In the genomic region with DNA sequence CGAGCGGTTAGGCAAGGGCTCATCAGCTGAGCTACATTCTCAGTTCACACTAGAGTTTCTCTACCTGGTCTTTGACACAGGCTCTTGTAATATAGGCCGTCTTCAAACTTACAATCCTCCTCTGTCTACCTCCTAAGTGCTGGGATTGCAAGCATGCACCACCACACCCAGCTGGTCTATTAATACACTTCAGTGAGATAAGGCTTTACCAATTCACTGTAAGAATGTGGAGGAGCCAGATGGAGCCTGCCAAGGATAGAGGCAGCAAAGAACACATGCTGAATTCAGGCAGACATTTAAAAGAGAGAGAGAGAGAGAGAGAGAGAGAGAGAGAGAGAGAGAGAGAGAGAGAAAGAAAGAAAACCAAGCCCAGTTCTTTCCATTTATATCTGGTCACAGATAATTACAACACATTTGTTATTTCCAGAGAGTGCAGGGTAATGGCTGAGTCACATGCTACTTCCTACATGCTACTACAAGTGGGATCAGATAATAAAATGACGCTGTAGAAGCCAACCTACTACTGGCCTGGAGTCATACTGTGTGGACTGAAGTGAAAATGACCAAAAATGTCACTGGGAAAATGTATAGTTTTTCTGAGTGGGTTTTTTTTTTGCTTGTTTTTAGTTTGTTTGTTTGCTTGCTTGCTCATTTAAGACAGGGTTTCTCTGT, we compare ENCODE assay signal across 12 mouse cellular contexts. TPM values are rescaled to one million over a fixed set of nuclear protein-coding genes. Genes with fewer than 3 reads are reported as not detected.
DNase-seq lines count a peak whose midpoint lies in the region; ATAC-seq and TF ChIP-seq lines count a peak whose summit lies in the region.
"Had no signal": no experiment of that assay in that cellular context is flagged by ENCODE, and none has a peak within 500 bp of the region (broad histone marks: within the 10 kb centered on the region; RNA-seq: fewer than 3 reads in every experiment).

No protein-coding gene starts in this region.

- 54% methylated on average over 4 of the region's 4 CpGs for WGBS in intestine, postnatal 0 days

- no peak overlapping the region for H3K4me3 ChIP-seq in MEL (ENCODE audit: control insufficient read depth in 1 of 2, insufficient read depth in 1 of 2, low read depth in 2 of 2, low read length in 2 of 2)
- no peak overlapping the region for H3K4me3 ChIP-seq in intestine, postnatal 0 days (ENCODE audit: low read depth, low read length)
- H3K4me3 ChIP-seq: erythroblast, embryonic 14.5 days; hindbrain, embryonic 12.5 days; liver, embryonic 13.5 days had no signal

- peak; percentile 73 for ATAC-seq in intestine, postnatal 0 days
- ATAC-seq in erythroblast, adult 5-6 weeks (replicated peaks; ENCODE audit: low FRiP score, poor library complexity, severe bottlenecking): no peak

- no peak for TF ChIP-seq CTCF in MEL (IDR thresholded peaks at IDR 0.05 in 2 of 3, conservative IDR thresholded peaks at IDR 0.05 in 1 of 3; ENCODE audit: control insufficient read depth in 1 of 3, insufficient read depth in 1 of 3, low read depth in 2 of 3, low read length in 3 of 3, poor library complexity in 1 of 3, severe bottlenecking in 1 of 3)
- TF ChIP-seq CTCF in intestine, postnatal 0 days (IDR thresholded peaks at IDR 0.05; ENCODE audit: low read depth): no peak

- no peak for TF ChIP-seq RAD21 in MEL (IDR thresholded peaks at IDR 0.05; ENCODE audit: low read depth, low read length)

- TF ChIP-seq EP300 in MEL (IDR thresholded peaks at IDR 0.05; ENCODE audit: low read depth in 1 of 2, low read length in 2 of 2): no peak

- H3K27me3 ChIP-seq in MEL (ENCODE audit: control insufficient read depth in 1 of 2, insufficient read depth in 2 of 2, low read length in 2 of 2): peaks cover 0 to 2% of the 10 kb centered on the region in 2 experiments; a peak in 1 of 4 replicates
- no peaks in the 10 kb centered on the region for H3K27me3 ChIP-seq in intestine, postnatal 0 days (replicated peaks; ENCODE audit: control insufficient read depth, insufficient read depth, low read length)
- H3K27me3 ChIP-seq: hindbrain, embryonic 12.5 days; liver, embryonic 13.5 days had no signal

- peaks cover 0 to 4% of the 10 kb centered on the region in 2 experiments; a peak in 1 of 4 replicates for H3K4me1 ChIP-seq in MEL (ENCODE audit: control insufficient read depth in 1 of 2, insufficient read depth in 2 of 2, low read length in 2 of 2)
- no peaks in the 10 kb centered on the region for H3K4me1 ChIP-seq in intestine, postnatal 0 days (replicated peaks; ENCODE audit: control insufficient read depth, insufficient read depth, low read length)
- H3K4me1 ChIP-seq: hindbrain, embryonic 12.5 days; liver, embryonic 13.5 days had no signal

- no peak overlapping the region for H3K9ac ChIP-seq in MEL (ENCODE audit: control insufficient read depth, low read depth, low read length, poor library complexity, severe bottlenecking)
- no peak overlapping the region for H3K9ac ChIP-seq in intestine, postnatal 0 days (ENCODE audit: low read depth, low read length)
- H3K9ac ChIP-seq: hindbrain, embryonic 12.5 days; liver, embryonic 13.5 days had no signal

- no peak overlapping the region for H3K4me2 ChIP-seq in intestine, postnatal 0 days (replicated peaks; ENCODE audit: low read depth)
- H3K4me2 ChIP-seq: hindbrain, embryonic 12.5 days; liver, embryonic 13.5 days had no signal

- no peak for TF ChIP-seq POLR2A in MEL (IDR thresholded peaks at IDR 0.05; ENCODE audit: control insufficient read depth in 1 of 2, insufficient read depth in 1 of 2, low read depth in 1 of 2, low read length in 2 of 2, poor library complexity in 1 of 2)

- H3K9me3 ChIP-seq in MEL (replicated peaks; ENCODE audit: insufficient read depth, low read length): no peaks in the 10 kb centered on the region
- H3K9me3 ChIP-seq in intestine, postnatal 0 days (ENCODE audit: control insufficient read depth): no peaks in the 10 kb centered on the region
- H3K9me3 ChIP-seq: hindbrain, embryonic 12.5 days; liver, embryonic 13.5 days had no signal

- peak; percentile 40 to 44 for DNase-seq in layer of hippocampus, adult 18-20 months (ENCODE audit: low spot score in 2 of 2)
- DNase-seq in layer of hippocampus, adult 9-10 months (ENCODE audit: low spot score): no peak
- DNase-seq in MEL (ENCODE audit: low read depth, low spot score): peak; percentile 42
- DNase-seq in fat pad, adult 2 months (ENCODE audit: extremely low read depth, low read depth, low spot score): peak; percentile 54
- no peak for DNase-seq in retina, embryonic 14.5 days (ENCODE audit: low spot score)
- no peak for DNase-seq in thymus, postnatal 36 days
- DNase-seq: cerebellum, adult 18-20 months; liver, embryonic 13.5 days had no signal

- peaks cover 0 to 2% of the 10 kb centered on the region in 2 experiments; a peak in 1 of 4 replicates for H3K36me3 ChIP-seq in MEL (ENCODE audit: control insufficient read depth in 1 of 2, insufficient read depth in 2 of 2, low read length in 2 of 2)
- peaks cover 13% of the 10 kb centered on the region; the same call in 1 of the 2 replicates for H3K36me3 ChIP-seq in intestine, postnatal 0 days (ENCODE audit: control insufficient read depth, insufficient read depth)
- H3K36me3 ChIP-seq: hindbrain, embryonic 12.5 days; liver, embryonic 13.5 days had no signal

- H3K79me2 ChIP-seq in MEL (ENCODE audit: control insufficient read depth, insufficient read depth, low read length, poor library complexity): no peaks in the 10 kb centered on the region

- H3K27ac ChIP-seq in MEL (ENCODE audit: control insufficient read depth, low read depth, low read length): no peak overlapping the region
- peak overlapping the region; percentile 73 for H3K27ac ChIP-seq in intestine, postnatal 0 days (ENCODE audit: low read depth, low read length)
- H3K27ac ChIP-seq: hindbrain, embryonic 12.5 days; liver, embryonic 13.5 days had no signal

TF ChIP-seq in MEL, 35 proteins besides CTCF, POLR2A, EP300 and RAD21:
- 0 out of 2 replicates have a peak, but pooled peaks have one; percentile 8 for TF ChIP-seq MEF2A (IDR thresholded peaks at IDR 0.05; ENCODE audit: extremely low read depth, insufficient replicate concordance, low read depth, low read length, poor library complexity, severe bottlenecking)
- no peak for TF ChIP-seq HCFC1 (IDR thresholded peaks at IDR 0.05; ENCODE audit: low read depth, low read length)
- peak; percentile 73 for TF ChIP-seq GATA1 (IDR thresholded peaks at IDR 0.05; ENCODE audit: low read depth, low read length)
TF ChIP-seq in MEL: peak in this region for 2.

RNA-seq across cellular contexts. Expression of gene Bri3, which starts 45.7 kb away (rescaled TPM):
- total RNA-seq in layer of hippocampus, adult 18-20 months (2021): 10 to 100 TPM; 73.7 to 74.0 TPM
- total RNA-seq in MEL (2012; rRNA removed): 16.5 and 21.6 TPM in 2 replicates
- polyA plus RNA-seq in MEL (2012; ENCODE audit: insufficient read depth in 1 of 2, insufficient read length in 2 of 2, low read depth in 1 of 2, low replicate concordance in 2 of 2, missing spikeins in 1 of 2): 10 to 100 TPM in 1 of 2 experiments, not detected in 1; 40.5 TPM
- 313 and 341 TPM in 2 replicates for polyA plus RNA-seq in intestine, postnatal 0 days (2015; fragmentation: Nextera tagmentation; extraction: Ambion mirVana)
- 1.9 and 9.0 TPM in 2 replicates for total RNA-seq in erythroblast, adult 5-6 weeks (2015; ENCODE audit: low replicate concordance)
- total RNA-seq in erythroblast, adult 5-6 weeks (2017; ENCODE audit: low replicate concordance): 7.6 and 19.7 TPM in 2 replicates

Comparison
In these comparisons a context has a peak if more than half of its experiments do, and no peak if none do; other contexts are left out.
1. DNase-seq: peak in layer of hippocampus, adult 18-20 months (2 of 2), MEL (single experiment) and fat pad, adult 2 months (single experiment); none in layer of hippocampus, adult 9-10 months (single experiment), retina, embryonic 14.5 days (single experiment) and thymus, postnatal 36 days (0 of 2).